Mouse (Mus musculus): ENCODE measurements around the gene Cracr2b. TPM values are rescaled to one million over a fixed set of nuclear protein-coding genes. Genes with fewer than 3 reads are reported as not detected.
"Not testable (repeated sequence)": the region's sequence is repeated elsewhere in the genome, so short reads cannot be mapped to it uniquely, and the experiment has no call there.

Cracr2b gene
- polyA plus RNA-seq, 1 experiment from 2014 or later = 6.6 TPM

- Histone ChIP-seq H3K4me1 (ENCODE audit: control insufficient read depth, insufficient read depth, low read length) (peaks cover 7% of the 10 kb centered on the region), H3K9ac (ENCODE audit: low read depth, low read length) (peak within 1 kb of the TSS; percentile 50), H3K9me3 (replicated peaks; ENCODE audit: control insufficient read depth, low read length, poor library complexity, severe bottlenecking) (no peaks in the 10 kb centered on the region), H3K27ac (ENCODE audit: low read length) (no peak within 1 kb of the TSS), H3K36me3 (ENCODE audit: control insufficient read depth, insufficient read depth, low read length) (no peaks in the 10 kb centered on the region; the same call in 1 of the 2 replicates), H3K4me3 (ENCODE audit: low read depth, low read length) (peak within 1 kb of the TSS; percentile 32), H3K27me3 (ENCODE audit: control insufficient read depth, insufficient read depth, low read depth, low read length) (no peaks in the 10 kb centered on the region), H3K4me2 (ENCODE audit: low read length) (peak within 1 kb of the TSS; percentile 50)
- ATAC-seq = no peak
- under 1% methylated on average over 25 of the region's 25 CpGs for WGBS
These were observed 17.1 kb upstream of the Cracr2b start, which contains the start of gene Pidd1 for GRCm38 (mm10) chr7:141443828-141444237. Gene Pidd1, minus strand, starts transcription at chr7:141444025.

GRCm38 (mm10) chr7:141446374-141446773 is 14.5 kb upstream of the Cracr2b start:
- not testable (repeated sequence) for H3K4me3 ChIP-seq (ENCODE audit: low read depth, low read length); H3K9ac ChIP-seq (ENCODE audit: low read depth, low read length); H3K9me3 ChIP-seq (replicated peaks; ENCODE audit: control insufficient read depth, low read length, poor library complexity, severe bottlenecking); H3K27me3 ChIP-seq (ENCODE audit: control insufficient read depth, insufficient read depth, low read depth, low read length); H3K27ac ChIP-seq (ENCODE audit: low read length); ATAC-seq; H3K36me3 ChIP-seq (ENCODE audit: control insufficient read depth, insufficient read depth, low read length)
- peak overlapping the region; percentile 60 for H3K4me2 ChIP-seq (ENCODE audit: low read length)
- 73% methylated on average over 3 of the region's 3 CpGs for WGBS
- peaks cover 13% of the 10 kb centered on the region for H3K4me1 ChIP-seq (ENCODE audit: control insufficient read depth, insufficient read depth, low read length)

- peak within 1 kb of the TSS; percentile 68 for H3K4me2 ChIP-seq (ENCODE audit: low read length)
- H3K36me3 ChIP-seq (ENCODE audit: control insufficient read depth, insufficient read depth, low read length) = peaks cover 14% of the 10 kb centered on the region; the same call in 1 of the 2 replicates
- WGBS = under 1% methylated on average over 63 of the region's 63 CpGs
- no peaks in the 10 kb centered on the region for H3K27me3 ChIP-seq (ENCODE audit: control insufficient read depth, insufficient read depth, low read depth, low read length)
- no peaks in the 10 kb centered on the region for H3K9me3 ChIP-seq (replicated peaks; ENCODE audit: control insufficient read depth, low read length, poor library complexity, severe bottlenecking)
- peak within 1 kb of the TSS; percentile 87 for H3K4me3 ChIP-seq (ENCODE audit: low read depth, low read length)
- peaks cover 13% of the 10 kb centered on the region for H3K4me1 ChIP-seq (ENCODE audit: control insufficient read depth, insufficient read depth, low read length)
- H3K9ac ChIP-seq (ENCODE audit: low read depth, low read length) = peak within 1 kb of the TSS; percentile 85
- peak within 1 kb of the TSS; percentile 97 for H3K27ac ChIP-seq (ENCODE audit: low read length)
- peak; percentile 95 for ATAC-seq
These were observed 13.5 kb upstream of the Cracr2b start, which contains the start of gene Rplp2 for GRCm38 (mm10) chr7:141447110-141447991. Gene Rplp2, plus strand, starts transcription at chr7:141447370.

GRCm38 (mm10) chr7:141451928-141452327 is 9.0 kb upstream of the Cracr2b start:
- no peaks in the 10 kb centered on the region for H3K9me3 ChIP-seq (replicated peaks; ENCODE audit: control insufficient read depth, low read length, poor library complexity, severe bottlenecking)
- peaks cover 23% of the 10 kb centered on the region for H3K4me1 ChIP-seq (ENCODE audit: control insufficient read depth, insufficient read depth, low read length)
- H3K36me3 ChIP-seq (ENCODE audit: control insufficient read depth, insufficient read depth, low read length) = peaks cover 14% of the 10 kb centered on the region; the same call in 1 of the 2 replicates
- ATAC-seq = no peak
- H3K9ac ChIP-seq (ENCODE audit: low read depth, low read length) = no peak overlapping the region
- no peaks in the 10 kb centered on the region for H3K27me3 ChIP-seq (ENCODE audit: control insufficient read depth, insufficient read depth, low read depth, low read length)
- no peak overlapping the region for H3K4me2 ChIP-seq (ENCODE audit: low read length)
- no peak overlapping the region for H3K4me3 ChIP-seq (ENCODE audit: low read depth, low read length)
- no peak overlapping the region for H3K27ac ChIP-seq (ENCODE audit: low read length)

- Histone ChIP-seq H3K9me3 (replicated peaks; ENCODE audit: control insufficient read depth, low read length, poor library complexity, severe bottlenecking) (no peaks in the 10 kb centered on the region), H3K4me2 (ENCODE audit: low read length) (no peak overlapping the region), H3K9ac (ENCODE audit: low read depth, low read length) (no peak overlapping the region), H3K4me1 (ENCODE audit: control insufficient read depth, insufficient read depth, low read length) (peaks cover 17% of the 10 kb centered on the region), H3K4me3 (ENCODE audit: low read depth, low read length) (no peak overlapping the region), H3K36me3 (ENCODE audit: control insufficient read depth, insufficient read depth, low read length) (peaks cover 16% of the 10 kb centered on the region), H3K27ac (ENCODE audit: low read length) (no peak overlapping the region), H3K27me3 (ENCODE audit: control insufficient read depth, insufficient read depth, low read depth, low read length) (no peaks in the 10 kb centered on the region)
- no peak for ATAC-seq
- WGBS = 83% methylated on average over 2 of the region's 2 CpGs
These were observed 7.3 kb upstream of the Cracr2b start for GRCm38 (mm10) chr7:141453636-141454035.

GRCm38 (mm10) chr7:141454967-141455551 is 5.8 kb upstream of the Cracr2b start, which contains the start of gene Pnpla2:
Gene Pnpla2, plus strand, starts transcription at chr7:141455198.
- Histone ChIP-seq H3K4me3 (ENCODE audit: low read depth, low read length) (peak within 1 kb of the TSS; percentile 76), H3K9ac (ENCODE audit: low read depth, low read length) (peak within 1 kb of the TSS; percentile 78), H3K36me3 (ENCODE audit: control insufficient read depth, insufficient read depth, low read length) (peaks cover 17% of the 10 kb centered on the region), H3K27me3 (ENCODE audit: control insufficient read depth, insufficient read depth, low read depth, low read length) (peaks cover 2% of the 10 kb centered on the region), H3K4me1 (ENCODE audit: control insufficient read depth, insufficient read depth, low read length) (peaks cover 10% of the 10 kb centered on the region), H3K27ac (ENCODE audit: low read length) (peak within 1 kb of the TSS; percentile 65), H3K4me2 (ENCODE audit: low read length) (peak within 1 kb of the TSS; percentile 74), H3K9me3 (replicated peaks; ENCODE audit: control insufficient read depth, low read length, poor library complexity, severe bottlenecking) (no peaks in the 10 kb centered on the region)
- WGBS = under 1% methylated on average over 40 of the region's 45 CpGs
- peak; percentile 79 for ATAC-seq

GRCm38 (mm10) chr7:141455610-141456314 is 5.1 kb upstream of the Cracr2b start:
- Histone ChIP-seq H3K4me1 (ENCODE audit: control insufficient read depth, insufficient read depth, low read length) (peaks cover 10% of the 10 kb centered on the region), H3K36me3 (ENCODE audit: control insufficient read depth, insufficient read depth, low read length) (peaks cover 16% of the 10 kb centered on the region), H3K27me3 (ENCODE audit: control insufficient read depth, insufficient read depth, low read depth, low read length) (peaks cover 9% of the 10 kb centered on the region), H3K4me3 (ENCODE audit: low read depth, low read length) (peak overlapping the region; percentile 76), H3K4me2 (ENCODE audit: low read length) (peak overlapping the region; percentile 74), H3K27ac (ENCODE audit: low read length) (peak overlapping the region; percentile 65), H3K9me3 (replicated peaks; ENCODE audit: control insufficient read depth, low read length, poor library complexity, severe bottlenecking) (no peaks in the 10 kb centered on the region), H3K9ac (ENCODE audit: low read depth, low read length) (peak overlapping the region; percentile 78)
- ATAC-seq = peak; percentile 25
- WGBS = 3% methylated on average over 23 of the region's 23 CpGs

GRCm38 (mm10) chr7:141456739-141457138 is 4.2 kb upstream of the Cracr2b start:
- Histone ChIP-seq H3K4me1 (ENCODE audit: control insufficient read depth, insufficient read depth, low read length) (peaks cover 13% of the 10 kb centered on the region), H3K4me3 (ENCODE audit: low read depth, low read length) (no peak overlapping the region), H3K27me3 (ENCODE audit: control insufficient read depth, insufficient read depth, low read depth, low read length) (peaks cover 19% of the 10 kb centered on the region), H3K36me3 (ENCODE audit: control insufficient read depth, insufficient read depth, low read length) (peaks cover 8% of the 10 kb centered on the region), H3K9ac (ENCODE audit: low read depth, low read length) (no peak overlapping the region), H3K27ac (ENCODE audit: low read length) (no peak overlapping the region), H3K4me2 (ENCODE audit: low read length) (peak overlapping the region; percentile 74; the same call in 1 of the 2 replicates), H3K9me3 (replicated peaks; ENCODE audit: control insufficient read depth, low read length, poor library complexity, severe bottlenecking) (no peaks in the 10 kb centered on the region)
- 90% methylated on average over 6 of the region's 6 CpGs for WGBS
- no peak for ATAC-seq

Data from midbrain, embryonic 16.5 days (tissue).